Mouse (Mus musculus): ENCODE results near the gene Ist1. TPM values are rescaled to one million over a fixed set of nuclear protein-coding genes. Genes with fewer than 3 reads are reported as not detected.

The Ist1 gene
- polyA plus RNA-seq, 1 experiment from 2014 or later: 34.1 TPM

DNA sequence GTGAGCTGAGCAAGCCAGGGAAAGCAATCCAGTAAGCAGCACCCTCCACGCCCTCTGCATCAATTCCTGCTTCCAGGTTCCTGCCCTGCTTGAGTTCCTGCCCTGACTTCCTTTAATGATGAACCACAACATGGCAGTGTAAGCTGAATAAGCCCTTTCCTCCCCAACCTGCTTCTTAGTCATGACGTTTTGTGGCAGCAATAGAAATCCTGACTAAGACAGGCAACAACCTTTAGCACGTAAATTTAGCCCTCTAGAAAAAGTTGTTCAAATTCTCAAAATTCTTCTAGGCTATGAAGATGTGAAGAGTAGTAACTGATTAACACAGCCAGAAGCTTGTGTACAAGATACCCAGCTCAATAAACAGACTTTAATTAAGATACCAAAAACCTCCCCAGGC lies 11.5 kb downstream of the Ist1 start:
- H3K27me3 ChIP-seq: no peaks in the 10 kb centered on the region

DNA sequence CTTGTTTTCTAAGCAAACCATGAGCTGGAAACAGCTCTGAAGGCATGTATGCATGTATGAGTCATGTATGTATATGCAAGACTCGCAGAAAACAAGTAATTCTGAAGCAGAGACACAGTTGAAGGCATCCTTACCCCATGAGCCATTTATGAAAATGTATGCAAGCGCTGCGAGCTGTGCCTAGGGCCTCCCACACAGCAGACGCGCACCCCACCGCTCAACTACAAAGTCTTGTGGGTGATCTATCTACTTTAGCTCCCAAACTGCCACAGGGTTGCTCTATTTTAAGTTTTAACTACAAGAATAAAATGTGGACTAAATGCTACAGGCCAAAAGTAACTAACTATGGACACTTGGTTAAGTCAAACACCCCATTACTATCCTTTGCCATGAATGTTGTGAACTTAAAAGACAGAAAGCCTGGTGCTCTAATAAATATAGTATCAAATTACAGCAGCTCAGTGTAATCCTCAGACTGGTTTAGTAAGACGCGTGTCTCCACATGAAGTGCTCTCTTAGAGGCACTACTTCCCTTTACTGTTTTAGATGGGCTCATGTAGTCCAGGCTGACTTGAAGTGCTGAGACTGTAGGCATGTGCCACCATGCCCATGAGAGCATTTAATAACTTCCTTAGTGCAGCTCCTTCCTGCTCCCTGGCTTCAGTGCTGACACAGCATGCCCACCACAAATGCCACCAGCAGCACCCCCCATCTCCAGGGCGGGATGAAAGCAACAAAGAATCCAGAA lies 17.0 kb downstream of the Ist1 start:
- Histone ChIP-seq H3K27ac (replicated peaks) (no peak overlapping the region), H3K4me2 (no peak overlapping the region), H3K4me3 (replicated peaks) (no peak overlapping the region), H3K27me3 (no peaks in the 10 kb centered on the region), H3K9me3 (replicated peaks) (no peaks in the 10 kb centered on the region), H3K9ac (no peak overlapping the region), H3K4me1 (replicated peaks) (no peaks in the 10 kb centered on the region), H3K36me3 (replicated peaks) (peaks cover 96% of the 10 kb centered on the region)
- ATAC-seq (ENCODE audit: insufficient read depth): no peak
- WGBS (ENCODE audit: insufficient replicate concordance): 90% methylated on average over 9 of the region's 9 CpGs

More for the DNA sequence above, 11.5 kb downstream of the Ist1 start:
- H3K4me3 ChIP-seq (replicated peaks): no peak overlapping the region
- peaks cover 70% of the 10 kb centered on the region for H3K36me3 ChIP-seq (replicated peaks)
- ATAC-seq (ENCODE audit: insufficient read depth): no peak
- H3K4me1 ChIP-seq (replicated peaks): 0 out of 2 replicates have a peak, but pooled peaks cover 5% of the 10 kb centered on the region
- H3K27ac ChIP-seq (replicated peaks): no peak overlapping the region
- H3K9me3 ChIP-seq (replicated peaks): no peaks in the 10 kb centered on the region
- no peak overlapping the region for H3K4me2 ChIP-seq
- WGBS (ENCODE audit: insufficient replicate concordance): 72% methylated on average over 3 of the region's 3 CpGs
- H3K9ac ChIP-seq: no peak overlapping the region

DNA sequence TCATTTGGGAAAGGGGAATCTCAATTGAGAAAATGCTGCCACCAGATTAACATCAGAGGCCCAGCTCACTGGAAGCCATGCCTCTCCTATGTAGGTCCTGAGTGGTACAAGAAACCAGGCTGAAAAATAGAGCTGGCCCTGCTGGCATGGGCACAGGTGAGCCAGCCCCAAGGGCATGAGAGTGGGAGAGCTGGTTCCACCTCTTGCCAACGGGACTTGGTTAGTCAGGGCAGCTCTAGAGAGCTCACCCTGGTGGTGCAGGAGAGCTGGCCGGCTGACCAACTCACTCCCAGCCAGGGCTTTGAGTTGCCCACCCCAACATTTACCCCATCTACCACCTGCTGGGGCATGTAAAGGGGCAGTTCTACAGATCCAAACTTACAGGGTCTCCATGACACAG lies 19.5 kb downstream of the Ist1 start:
- H3K27ac ChIP-seq (replicated peaks): no peak overlapping the region
- 84% methylated on average over 2 of the region's 2 CpGs for WGBS (ENCODE audit: insufficient replicate concordance)
- H3K4me3 ChIP-seq (replicated peaks): no peak overlapping the region
- H3K9me3 ChIP-seq (replicated peaks): no peaks in the 10 kb centered on the region
- no peaks in the 10 kb centered on the region for H3K4me1 ChIP-seq (replicated peaks)
- H3K36me3 ChIP-seq (replicated peaks): peaks cover 99% of the 10 kb centered on the region
- H3K27me3 ChIP-seq: no peaks in the 10 kb centered on the region
- ATAC-seq (ENCODE audit: insufficient read depth): no peak
- H3K9ac ChIP-seq: no peak overlapping the region
- H3K4me2 ChIP-seq: no peak overlapping the region

DNA sequence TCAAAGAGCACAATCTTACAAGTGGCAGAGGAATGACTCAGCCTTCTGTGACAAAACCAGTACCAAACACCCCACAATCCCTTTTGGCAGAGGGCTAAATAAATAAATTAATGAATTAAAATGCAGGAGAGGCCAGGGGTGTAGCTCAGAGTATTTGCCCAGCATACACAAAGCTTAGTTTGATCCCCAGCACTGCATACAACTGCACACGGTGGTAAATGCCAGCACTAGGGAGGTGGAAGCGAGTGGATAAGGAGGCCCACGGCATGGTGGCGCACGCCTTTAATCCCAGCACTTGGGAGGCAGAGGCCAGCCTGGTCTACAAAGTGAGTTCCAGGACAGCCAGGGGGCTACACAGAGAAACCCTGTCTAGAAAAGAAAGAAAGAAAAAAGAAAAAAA lies 20.4 kb downstream of the Ist1 start:
- peaks cover 90% of the 10 kb centered on the region for H3K36me3 ChIP-seq (replicated peaks)
- H3K4me1 ChIP-seq (replicated peaks): no peaks in the 10 kb centered on the region
- no peaks in the 10 kb centered on the region for H3K9me3 ChIP-seq (replicated peaks)
- WGBS (ENCODE audit: insufficient replicate concordance): 88% methylated on average over 5 of the region's 5 CpGs
- no peak overlapping the region for H3K27ac ChIP-seq (replicated peaks)
- H3K4me3 ChIP-seq (replicated peaks): no peak overlapping the region
- ATAC-seq (ENCODE audit: insufficient read depth): no peak
- H3K27me3 ChIP-seq: no peaks in the 10 kb centered on the region
- H3K9ac ChIP-seq: no peak overlapping the region
- H3K4me2 ChIP-seq: no peak overlapping the region

DNA sequence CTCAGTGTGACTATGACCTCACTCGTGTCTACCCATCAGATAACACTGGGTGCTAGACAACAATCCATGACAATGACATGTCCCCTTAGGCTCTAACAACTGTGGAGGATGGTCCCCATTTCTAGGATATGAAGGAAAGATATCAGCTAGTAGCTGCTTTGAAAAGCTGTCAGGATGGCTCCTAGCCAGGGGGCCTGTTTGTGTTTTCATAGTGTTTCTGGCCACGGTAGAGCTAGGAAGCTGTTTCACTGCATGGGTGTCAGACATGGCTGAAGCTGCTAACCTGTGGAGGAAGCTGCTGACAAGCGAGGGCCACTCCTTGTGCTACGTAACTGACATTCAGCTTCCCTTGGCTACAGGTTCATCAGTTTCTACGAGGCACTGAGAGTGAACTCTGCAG lies 26.4 kb downstream of the Ist1 start:
- peaks cover 31% of the 10 kb centered on the region for H3K36me3 ChIP-seq (replicated peaks)
- no peak overlapping the region for H3K4me3 ChIP-seq (replicated peaks)
- no peak overlapping the region for H3K4me2 ChIP-seq
- no peak overlapping the region for H3K9ac ChIP-seq
- no peaks in the 10 kb centered on the region for H3K9me3 ChIP-seq (replicated peaks)
- no peaks in the 10 kb centered on the region for H3K4me1 ChIP-seq (replicated peaks)
- ATAC-seq (ENCODE audit: insufficient read depth): no peak
- H3K27ac ChIP-seq (replicated peaks): no peak overlapping the region
- H3K27me3 ChIP-seq: no peaks in the 10 kb centered on the region
- WGBS (ENCODE audit: insufficient replicate concordance): 72% methylated on average over 5 of the region's 5 CpGs

DNA sequence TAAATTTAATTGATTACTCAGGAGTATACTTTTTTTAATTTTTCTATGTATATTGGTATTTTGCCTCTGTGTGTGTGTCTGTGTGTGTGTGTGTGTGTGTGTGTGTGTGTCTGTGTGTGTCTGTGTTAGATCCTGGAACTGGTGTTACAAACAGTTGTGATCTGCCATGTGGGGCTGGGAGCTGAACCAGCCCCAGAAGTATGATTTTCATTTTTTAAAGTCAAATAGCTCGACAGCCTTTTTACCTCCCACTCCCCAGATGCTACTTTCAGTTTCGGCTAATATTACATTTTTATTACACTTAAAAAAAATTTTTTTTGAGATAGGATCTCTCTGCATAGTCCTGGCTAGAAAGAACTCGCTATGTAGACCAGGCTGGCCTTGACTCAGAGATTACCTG lies 30.7 kb downstream of the Ist1 start:
- Histone ChIP-seq H3K4me3 (replicated peaks) (no peak overlapping the region), H3K9me3 (replicated peaks) (no peaks in the 10 kb centered on the region), H3K27ac (replicated peaks) (no peak overlapping the region), H3K4me1 (replicated peaks) (no peaks in the 10 kb centered on the region), H3K36me3 (replicated peaks) (no peaks in the 10 kb centered on the region; the same call in 1 of the 2 replicates), H3K4me2 (no peak overlapping the region), H3K27me3 (no peaks in the 10 kb centered on the region), H3K9ac (no peak overlapping the region)
- 68% methylated on average over 3 of the region's 3 CpGs for WGBS (ENCODE audit: insufficient replicate concordance)
- no peak for ATAC-seq (ENCODE audit: insufficient read depth)

DNA sequence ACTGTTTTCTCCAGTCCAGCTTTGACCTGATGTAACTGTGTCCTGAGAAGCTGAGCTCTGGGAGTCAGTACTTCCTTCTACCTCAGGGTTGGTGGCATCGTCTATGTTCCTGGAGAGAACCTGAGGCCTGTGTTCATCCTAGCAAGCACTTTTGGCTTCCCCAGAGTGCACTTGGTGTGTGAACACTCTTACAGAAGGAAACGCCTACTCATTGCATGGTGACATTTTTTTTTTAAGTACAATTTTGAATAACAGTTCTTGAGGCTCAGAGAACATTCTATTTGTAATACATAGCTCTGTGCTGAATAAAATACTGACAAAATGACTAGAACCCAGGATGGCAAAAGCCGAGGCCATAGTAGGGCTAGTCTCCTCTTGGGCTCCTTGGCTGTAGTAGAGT lies 36.2 kb downstream of the Ist1 start:
- H3K4me1 ChIP-seq (replicated peaks): no peaks in the 10 kb centered on the region
- no peak overlapping the region for H3K9ac ChIP-seq
- H3K4me2 ChIP-seq: no peak overlapping the region
- no peaks in the 10 kb centered on the region for H3K27me3 ChIP-seq
- no peak overlapping the region for H3K4me3 ChIP-seq (replicated peaks)
- no peak overlapping the region for H3K27ac ChIP-seq (replicated peaks)
- WGBS (ENCODE audit: insufficient replicate concordance): 66% methylated on average over 3 of the region's 3 CpGs
- no peaks in the 10 kb centered on the region for H3K36me3 ChIP-seq (replicated peaks)
- ATAC-seq (ENCODE audit: insufficient read depth): no peak
- no peaks in the 10 kb centered on the region for H3K9me3 ChIP-seq (replicated peaks)

DNA sequence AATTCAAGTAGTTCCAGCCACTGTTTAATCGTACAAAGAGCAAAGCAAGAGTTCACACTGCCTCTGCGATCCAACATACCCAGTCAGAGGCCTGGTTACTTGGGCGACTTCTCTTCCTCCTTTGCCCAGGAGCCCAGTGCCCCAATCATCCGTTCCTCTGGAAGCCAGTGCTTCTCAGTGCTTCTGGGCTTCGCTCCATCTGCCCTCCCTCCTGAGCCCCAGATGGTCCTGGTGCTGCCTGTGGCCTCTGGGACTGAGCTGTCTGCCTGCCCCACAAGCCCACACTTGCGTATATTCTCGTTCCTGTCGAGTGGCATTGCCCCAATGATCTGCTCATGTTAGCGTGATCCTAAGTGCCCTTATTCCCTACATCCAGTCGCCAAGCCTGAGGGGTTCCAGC lies 42.3 kb downstream of the Ist1 start:
- Histone ChIP-seq H3K4me3 (replicated peaks) (no peak overlapping the region), H3K4me2 (no peak overlapping the region), H3K27ac (replicated peaks) (no peak overlapping the region), H3K36me3 (replicated peaks) (no peaks in the 10 kb centered on the region), H3K4me1 (replicated peaks) (no peaks in the 10 kb centered on the region), H3K27me3 (no peaks in the 10 kb centered on the region), H3K9ac (no peak overlapping the region), H3K9me3 (replicated peaks) (no peaks in the 10 kb centered on the region)
- WGBS (ENCODE audit: insufficient replicate concordance): 65% methylated on average over 10 of the region's 10 CpGs
- ATAC-seq (ENCODE audit: insufficient read depth): no peak

DNA sequence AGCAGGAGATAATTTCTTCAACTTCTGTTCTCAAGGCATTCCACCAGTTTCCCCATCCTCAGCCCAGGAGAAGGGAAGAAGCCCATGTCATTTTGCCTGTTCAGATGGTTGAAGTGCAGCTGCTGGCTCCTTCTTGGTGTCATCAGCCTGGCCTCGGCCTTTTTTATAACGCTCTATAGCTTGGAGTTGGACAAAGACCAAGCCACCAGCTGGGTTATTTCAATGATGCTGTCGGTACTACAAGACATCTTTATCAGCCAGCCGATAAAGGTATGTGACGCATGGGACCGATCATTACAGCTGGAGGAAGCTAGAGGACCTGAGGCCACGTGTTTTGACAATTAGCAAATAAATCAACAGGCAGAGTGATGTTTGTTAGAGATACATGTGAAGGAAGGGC lies 44.6 kb downstream of the Ist1 start:
- no peak overlapping the region for H3K4me2 ChIP-seq
- WGBS (ENCODE audit: insufficient replicate concordance): 67% methylated on average over 7 of the region's 7 CpGs

DNA sequence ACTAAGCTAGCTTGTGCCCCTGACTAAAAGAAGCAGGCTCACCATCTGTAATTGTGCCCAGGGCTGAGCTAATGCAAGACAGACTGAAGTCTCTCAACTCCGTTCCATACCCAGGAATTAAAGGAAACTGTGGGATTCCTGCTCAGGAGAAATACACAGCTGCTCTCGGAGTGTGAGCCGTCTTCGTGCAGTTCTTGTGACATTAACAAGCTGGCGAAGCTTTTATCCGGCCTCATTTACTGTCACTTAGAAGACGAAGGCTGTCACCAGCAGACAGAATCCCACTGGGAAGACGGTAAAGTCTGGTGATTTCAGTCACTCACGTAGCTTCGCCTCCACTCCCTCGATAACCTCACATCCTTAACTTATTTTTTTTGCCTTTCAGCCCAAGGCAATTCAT lies 45.7 kb downstream of the Ist1 start:
- Histone ChIP-seq H3K36me3 (replicated peaks) (no peaks in the 10 kb centered on the region), H3K4me3 (replicated peaks) (no peak overlapping the region), H3K9me3 (replicated peaks) (no peaks in the 10 kb centered on the region), H3K4me1 (replicated peaks) (no peaks in the 10 kb centered on the region), H3K27me3 (no peaks in the 10 kb centered on the region), H3K9ac (no peak overlapping the region), H3K4me2 (no peak overlapping the region), H3K27ac (replicated peaks) (no peak overlapping the region)
- WGBS (ENCODE audit: insufficient replicate concordance): 72% methylated on average over 11 of the region's 11 CpGs
- ATAC-seq (ENCODE audit: insufficient read depth): no peak

More for the DNA sequence above, 44.6 kb downstream of the Ist1 start:
- H3K9ac ChIP-seq: no peak overlapping the region
- H3K36me3 ChIP-seq (replicated peaks): no peaks in the 10 kb centered on the region
- no peak for ATAC-seq (ENCODE audit: insufficient read depth)
- H3K27ac ChIP-seq (replicated peaks): no peak overlapping the region
- H3K4me1 ChIP-seq (replicated peaks): no peaks in the 10 kb centered on the region
- no peaks in the 10 kb centered on the region for H3K9me3 ChIP-seq (replicated peaks)
- no peak overlapping the region for H3K4me3 ChIP-seq (replicated peaks)
- no peaks in the 10 kb centered on the region for H3K27me3 ChIP-seq

DNA sequence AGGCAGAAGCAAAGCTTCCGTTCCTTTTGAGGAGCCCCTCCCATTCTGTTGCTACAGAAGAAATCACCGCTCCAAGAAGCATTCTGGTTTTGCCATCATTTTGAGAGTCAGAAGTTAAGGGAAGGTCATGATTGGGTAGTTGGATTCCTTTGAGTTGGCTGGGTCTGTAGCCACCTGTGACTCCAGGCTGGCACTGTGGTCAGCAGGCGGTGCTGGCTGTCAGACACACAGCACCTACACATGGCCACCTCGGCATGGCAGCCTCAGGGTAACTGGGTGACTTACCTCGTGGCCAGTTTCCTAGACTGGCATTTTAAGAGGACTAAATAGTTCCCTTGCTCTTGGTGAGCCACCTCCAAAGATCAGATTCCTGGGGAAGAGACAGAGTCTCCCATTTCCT lies 51.8 kb downstream of the Ist1 start:
- Histone ChIP-seq H3K4me2 (no peak overlapping the region), H3K4me1 (replicated peaks) (no peaks in the 10 kb centered on the region), H3K9ac (no peak overlapping the region), H3K36me3 (replicated peaks) (no peaks in the 10 kb centered on the region), H3K9me3 (replicated peaks) (no peaks in the 10 kb centered on the region), H3K4me3 (replicated peaks) (no peak overlapping the region), H3K27me3 (no peaks in the 10 kb centered on the region), H3K27ac (replicated peaks) (no peak overlapping the region)
- ATAC-seq (ENCODE audit: insufficient read depth): no peak
- WGBS (ENCODE audit: insufficient replicate concordance): 74% methylated on average over 5 of the region's 5 CpGs

DNA sequence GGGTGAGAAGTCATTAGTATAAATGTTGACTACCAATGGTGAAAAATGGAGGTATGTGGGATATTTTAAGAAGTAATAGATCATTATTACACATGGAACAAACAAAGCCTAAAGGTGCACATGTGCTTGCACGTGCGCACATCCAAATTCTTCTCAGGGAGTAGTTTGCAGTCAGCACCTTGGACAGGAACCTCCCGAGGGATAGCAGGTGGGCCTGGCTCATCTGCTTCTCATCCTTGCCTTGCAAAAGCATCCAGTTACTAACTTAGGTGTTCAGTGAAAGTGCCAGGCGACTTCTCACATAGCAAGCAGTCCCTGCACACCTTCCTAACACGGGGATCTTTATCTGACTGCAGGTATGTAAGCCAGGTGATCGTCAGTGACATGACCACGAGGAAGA lies 52.6 kb downstream of the Ist1 start:
- Histone ChIP-seq H3K9ac (no peak overlapping the region), H3K4me3 (replicated peaks) (no peak overlapping the region), H3K36me3 (replicated peaks) (no peaks in the 10 kb centered on the region), H3K9me3 (replicated peaks) (no peaks in the 10 kb centered on the region), H3K4me2 (no peak overlapping the region), H3K27ac (replicated peaks) (no peak overlapping the region), H3K4me1 (replicated peaks) (no peaks in the 10 kb centered on the region), H3K27me3 (no peaks in the 10 kb centered on the region)
- 51% methylated on average over 7 of the region's 7 CpGs for WGBS (ENCODE audit: insufficient replicate concordance)
- no peak for ATAC-seq (ENCODE audit: insufficient read depth)
